Mouse (Mus musculus) liver, embryonic 16.5 days (tissue): ENCODE results near the gene Polr1a. TPM values are rescaled to one million over a fixed set of nuclear protein-coding genes. Genes with fewer than 3 reads are reported as not detected.

Experiments
- ATAC-seq: fragments of 200-750 bp; cut with Nextera tagmentation; 2 replicates; pipeline ENCODE4 v1.8.0; 2017; ENCODE audit warnings: low read depth, mild to moderate bottlenecking, moderate number of reproducible peaks, moderate library complexity
- H3K27ac ChIP-seq: fragments of 300-500 bp; sonication (generic); 2 replicates; pipeline ENCODE4 v1.5.1; 2014; ENCODE audit warnings: mild to moderate bottlenecking, low read length
- H3K27me3 ChIP-seq: fragments of 300-500 bp; sonication (generic); 2 replicates; pipeline ENCODE4 v1.6.1; 2014; ENCODE audit warnings: low read depth, low read length, mixed read lengths; ENCODE audit not compliant: control insufficient read depth, insufficient read depth
- H3K36me3 ChIP-seq: fragments of 300-500 bp; sonication (generic); 2 replicates; pipeline ENCODE4 v1.6.1; 2014; ENCODE audit warnings: mild to moderate bottlenecking; ENCODE audit not compliant: control insufficient read depth, insufficient read depth
- H3K4me1 ChIP-seq: fragments of 300-500 bp; sonication (generic); 2 replicates; pipeline ENCODE4 v1.6.1; 2014; ENCODE audit warnings: low read depth, low read length, mixed read lengths; ENCODE audit not compliant: control insufficient read depth
- H3K4me2 ChIP-seq: fragments of 300-500 bp; sonication (generic); 2 replicates; pipeline ENCODE4 v1.6.1; 2014; ENCODE audit warnings: low read depth, low read length, mixed read lengths
- H3K4me3 ChIP-seq: fragments of 300-500 bp; sonication (generic); 2 replicates; pipeline ENCODE4 v1.5.1; 2014; ENCODE audit warnings: low read depth, mild to moderate bottlenecking, low read length
- H3K9ac ChIP-seq: fragments of 300-500 bp; sonication (generic); 2 replicates; pipeline ENCODE4 v1.6.1; 2014; ENCODE audit warnings: low read depth, low read length
- H3K9me3 ChIP-seq: fragments of 300-500 bp; sonication (generic); replicated peaks from 2 replicates; pipeline ENCODE4 v1.6.1; 2016; ENCODE audit warnings: low read length; ENCODE audit not compliant: control insufficient read depth
- WGBS: fragments of 180-500 bp; shearing (Covaris S2); extraction: QIAGEN DNeasy Blood & Tissue Kit; methylation state at CpG from one replicate; pipeline ENCODE4 v1.1.7; 2014; ENCODE audit not compliant: insufficient replicate concordance; 5-methylcytosine and 5-hydroxymethylcytosine counted together
- polyA plus RNA-seq: library from polyadenylated mRNA; unstranded; fragments of >200 nt; fragmentation: Nextera tagmentation; extraction: Ambion mirVana; gene quantifications from 2 replicates; pipeline ENCODE4 v1.2.1, GENCODE M21; 2015

Polr1a gene
- polyA plus RNA-seq, 1 experiment from 2014 or later, result 14.3 TPM

DNA sequence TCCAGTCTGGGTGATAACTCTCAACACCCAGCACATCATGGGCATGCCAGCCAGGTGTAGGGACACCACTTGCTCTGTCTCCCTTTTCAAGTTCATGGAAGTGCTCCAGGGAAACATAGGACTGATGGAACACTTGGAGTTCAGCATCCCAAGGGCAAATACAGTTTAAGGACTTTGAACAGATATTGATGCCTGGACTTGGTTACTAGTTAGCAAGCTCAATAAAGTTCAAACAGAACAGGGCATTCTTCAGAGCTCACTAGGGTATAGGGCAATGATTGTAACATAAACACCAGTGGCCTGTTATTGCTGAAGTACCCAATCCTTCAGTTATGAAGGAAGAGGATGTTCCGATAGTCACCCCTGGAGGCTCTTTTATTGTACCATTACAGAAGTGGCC is 119.2 kb downstream of the Polr1a start:
- ATAC-seq, result peak; percentile 77
- WGBS, result 66% methylated on average over 1 of the region's 1 CpGs

GRCm38 (mm10) chr6:72029674-72030073 is 120.8 kb downstream of the Polr1a start:
- Histone ChIP-seq H3K4me2 (no peak overlapping the region), H3K27me3 (no peaks in the 10 kb centered on the region), H3K9ac (no peak overlapping the region), H3K9me3 (no peaks in the 10 kb centered on the region), H3K27ac (no peak overlapping the region; the same call in 1 of the 2 replicates), H3K4me3 (no peak overlapping the region), H3K4me1 (peaks cover 4% of the 10 kb centered on the region), H3K36me3 (no peaks in the 10 kb centered on the region)
- 17% methylated on average over 6 of the region's 6 CpGs for WGBS
- no peak for ATAC-seq

More for the DNA sequence above, 119.2 kb downstream of the Polr1a start:
- H3K4me2 ChIP-seq, result no peak overlapping the region
- H3K4me1 ChIP-seq, result peaks cover 4% of the 10 kb centered on the region
- H3K36me3 ChIP-seq, result no peaks in the 10 kb centered on the region
- H3K9ac ChIP-seq, result no peak overlapping the region
- no peak overlapping the region; the same call in 1 of the 2 replicates for H3K27ac ChIP-seq
- H3K27me3 ChIP-seq, result no peaks in the 10 kb centered on the region
- no peak overlapping the region for H3K4me3 ChIP-seq
- H3K9me3 ChIP-seq, result no peaks in the 10 kb centered on the region

Other genes starting within 250 kb of the Polr1a start
- 3.2 and 3.4 TPM in 2 replicates for gene Reep1, start 201.5 kb upstream of the Polr1a start, polyA plus RNA-seq
- gene Mrpl35, start 82.1 kb upstream of the Polr1a start, polyA plus RNA-seq, result 51.1 and 55.0 TPM in 2 replicates
- gene Immt, start 77.7 kb upstream of the Polr1a start, polyA plus RNA-seq, result 111 and 113 TPM in 2 replicates
- gene Ptcd3, start 303 bp upstream of the Polr1a start, polyA plus RNA-seq, result 47.5 and 50.9 TPM in 2 replicates
- gene St3gal5, start 188.5 kb downstream of the Polr1a start, polyA plus RNA-seq, result 199 and 206 TPM in 2 replicates